Mouse (Mus musculus) MEL (cell line): Measurements from ENCODE around the gene Tmem29. TPM values are rescaled to one million over a fixed set of nuclear protein-coding genes. Genes with fewer than 3 reads are reported as not detected.
"Not testable (repeated sequence)": the region's sequence is repeated elsewhere in the genome, so short reads cannot be mapped to it uniquely, and the experiment has no call there.

Source experiments
- DNase-seq: peaks from one replicate; pipeline ENCODE4 v3.0.0; 2011; ENCODE audit warnings: low read depth, low spot score
- H3K27ac ChIP-seq: 2 replicates; pipeline ENCODE4 v1.5.1; 2012; ENCODE audit warnings: low read depth, mild to moderate bottlenecking, control low read depth, low read length, moderate library complexity; ENCODE audit not compliant: control insufficient read depth
- H3K27me3 ChIP-seq, 2 experiments: fragments of 150-350 bp in 1 of 2; sonication (generic) in 1 of 2; 2 replicates each; pipeline ENCODE4 v1.6.1; 2012; ENCODE audit warnings: low read length in 2 of 2, mild to moderate bottlenecking in 2 of 2, improper control_type of control experiment in 1 of 2, moderate library complexity in 1 of 2; ENCODE audit not compliant: insufficient read depth in 2 of 2, control insufficient read depth in 1 of 2
- H3K36me3 ChIP-seq, 2 experiments: 2 replicates each; pipeline ENCODE4 v1.6.1; 2012 to 2014; ENCODE audit warnings: low read length in 2 of 2, improper control_type of control experiment in 1 of 2, inconsistent platforms in 1 of 2, mild to moderate bottlenecking in 1 of 2; ENCODE audit not compliant: insufficient read depth in 2 of 2, control insufficient read depth in 1 of 2
- H3K4me1 ChIP-seq, 2 experiments: fragments of 150-350 bp in 1 of 2; sonication (generic) in 1 of 2; 2 replicates each; pipeline ENCODE4 v1.6.1; 2012; ENCODE audit warnings: low read length in 2 of 2, improper control_type of control experiment in 1 of 2, mild to moderate bottlenecking in 1 of 2; ENCODE audit not compliant: insufficient read depth in 2 of 2, control insufficient read depth in 1 of 2
- H3K4me3 ChIP-seq, 2 experiments: fragments of 150-350 bp in 1 of 2; sonication (generic) in 1 of 2; 2 replicates each; pipeline ENCODE4 v1.5.1; 2012; ENCODE audit warnings: low read depth in 2 of 2, low read length in 2 of 2, mild to moderate bottlenecking in 2 of 2, moderate library complexity in 2 of 2, control low read depth in 1 of 2, improper control_type of control experiment in 1 of 2; ENCODE audit not compliant: control insufficient read depth in 1 of 2, insufficient read depth in 1 of 2
- H3K79me2 ChIP-seq: 2 replicates; pipeline ENCODE4 v1.6.1; 2012; ENCODE audit warnings: mild to moderate bottlenecking, low read length, moderate library complexity; ENCODE audit not compliant: control insufficient read depth, poor library complexity, insufficient read depth
- H3K9ac ChIP-seq: 2 replicates; pipeline ENCODE4 v1.6.1; 2012; ENCODE audit warnings: low read depth, mild to moderate bottlenecking, control low read depth, low read length, moderate library complexity; ENCODE audit not compliant: control insufficient read depth, poor library complexity, severe bottlenecking
- H3K9me3 ChIP-seq: fragments of 150-350 bp; sonication (generic); replicated peaks from 2 replicates; pipeline ENCODE4 v1.6.1; 2012; ENCODE audit warnings: mild to moderate bottlenecking, low read length, improper control_type of control experiment, moderate library complexity; ENCODE audit not compliant: insufficient read depth
- BHLHE40 ChIP-seq: IDR thresholded peaks from 2 replicates; pipeline ENCODE4 v1.6.1; 2012; ENCODE audit warnings: low read depth, mild to moderate bottlenecking, inconsistent platforms, low read length, improper control_type of control experiment, borderline replicate concordance
- CHD1 ChIP-seq: IDR thresholded peaks from 2 replicates; pipeline ENCODE4 v1.6.1; 2012; ENCODE audit warnings: low read depth, mild to moderate bottlenecking, inconsistent platforms, low read length, improper control_type of control experiment
- CTCF ChIP-seq, 3 experiments: IDR thresholded peaks in 2 of 3; conservative IDR thresholded peaks in 1 of 3; 2 replicates each; pipeline ENCODE4 v1.5.1; 2011 to 2012; ENCODE audit warnings: low read length in 3 of 3, low read depth in 2 of 3, mild to moderate bottlenecking in 2 of 3, improper control_type of control experiment in 1 of 3, inconsistent platforms in 1 of 3, mixed read lengths in 1 of 3, moderate library complexity in 1 of 3; ENCODE audit not compliant: control insufficient read depth in 1 of 3, insufficient read depth in 1 of 3, poor library complexity in 1 of 3, severe bottlenecking in 1 of 3
- E2F4 ChIP-seq: IDR thresholded peaks from 2 replicates; pipeline ENCODE4 v1.6.1; 2011; ENCODE audit warnings: low read depth, low read length, improper control_type of control experiment, borderline replicate concordance
- ELF1 ChIP-seq: IDR thresholded peaks from 2 replicates; pipeline ENCODE4 v1.6.1; 2014; ENCODE audit warnings: low read depth, mild to moderate bottlenecking, inconsistent platforms, low read length, improper control_type of control experiment, moderate library complexity
- EP300 ChIP-seq, 2 experiments: IDR thresholded peaks; 2 replicates each; pipeline ENCODE4 v1.6.1; 2011; ENCODE audit warnings: improper control_type of control experiment in 2 of 2, low read length in 2 of 2, low read depth in 1 of 2, mild to moderate bottlenecking in 1 of 2
- HCFC1 ChIP-seq: IDR thresholded peaks from 2 replicates; pipeline ENCODE4 v1.6.1; 2012; ENCODE audit warnings: low read depth, mild to moderate bottlenecking, inconsistent platforms, low read length, improper control_type of control experiment, moderate library complexity
- JUND ChIP-seq: IDR thresholded peaks from 2 replicates; pipeline ENCODE4 v1.6.1; 2011; ENCODE audit warnings: low read depth, mild to moderate bottlenecking, improper control_type of control experiment, low read length
- KAT2A ChIP-seq: conservative IDR thresholded peaks from 2 replicates; pipeline ENCODE4 v1.6.1; 2012; ENCODE audit warnings: low read depth, low read length, improper control_type of control experiment, inconsistent platforms
- MAFK ChIP-seq: IDR thresholded peaks from 2 replicates; pipeline ENCODE4 v1.6.1; 2011; ENCODE audit warnings: low read depth, mild to moderate bottlenecking, low read length, improper control_type of control experiment, borderline replicate concordance
- MAX ChIP-seq: IDR thresholded peaks from 2 replicates; pipeline ENCODE4 v1.6.1; 2011; ENCODE audit warnings: low read length, improper control_type of control experiment
- MAZ ChIP-seq: IDR thresholded peaks from 2 replicates; pipeline ENCODE4 v1.6.1; 2012; ENCODE audit warnings: low read depth, mild to moderate bottlenecking, inconsistent platforms, low read length, improper control_type of control experiment
- MEF2A ChIP-seq: IDR thresholded peaks from 2 replicates; pipeline ENCODE4 v1.6.1; 2014; ENCODE audit warnings: low read depth, mild to moderate bottlenecking, inconsistent platforms, low read length, improper control_type of control experiment; ENCODE audit not compliant: poor library complexity, insufficient replicate concordance, severe bottlenecking; ENCODE audit errors: extremely low read depth
- MYB ChIP-seq: IDR thresholded peaks from 2 replicates; pipeline ENCODE4 v1.6.1; 2011; ENCODE audit warnings: mild to moderate bottlenecking, low read depth, low read length, improper control_type of control experiment
- NELFE ChIP-seq: IDR thresholded peaks from 2 replicates; pipeline ENCODE4 v1.6.1; 2011; ENCODE audit warnings: low read depth, low read length, improper control_type of control experiment
- NRF1 ChIP-seq: IDR thresholded peaks from 2 replicates; pipeline ENCODE4 v1.6.1; 2014; ENCODE audit warnings: low read depth, mild to moderate bottlenecking, inconsistent platforms, low read length, improper control_type of control experiment, moderate library complexity; ENCODE audit not compliant: poor library complexity, insufficient read depth, severe bottlenecking
- POLR2A ChIP-seq, 2 experiments: IDR thresholded peaks; 2 replicates each; pipeline ENCODE4 v1.6.1; 2011 to 2012; ENCODE audit warnings: low read length in 2 of 2, mild to moderate bottlenecking in 2 of 2, control low read depth in 1 of 2, improper control_type of control experiment in 1 of 2, low read depth in 1 of 2, moderate library complexity in 1 of 2; ENCODE audit not compliant: control insufficient read depth in 1 of 2, insufficient read depth in 1 of 2, poor library complexity in 1 of 2
- RAD21 ChIP-seq: IDR thresholded peaks from 2 replicates; pipeline ENCODE4 v1.6.1; 2011; ENCODE audit warnings: mild to moderate bottlenecking, low read depth, low read length, improper control_type of control experiment
- TCF12 ChIP-seq: IDR thresholded peaks from 2 replicates; pipeline ENCODE4 v1.6.1; 2014; ENCODE audit warnings: low read depth, mild to moderate bottlenecking, inconsistent platforms, low read length, improper control_type of control experiment, moderate library complexity
- ZC3H11A ChIP-seq: IDR thresholded peaks from 2 replicates; pipeline ENCODE4 v1.6.1; 2012; ENCODE audit warnings: low read depth, mild to moderate bottlenecking, inconsistent platforms, low read length, improper control_type of control experiment
- ZNF384 ChIP-seq: IDR thresholded peaks from 2 replicates; pipeline ENCODE4 v1.6.1; 2012; ENCODE audit warnings: low read depth, mild to moderate bottlenecking, inconsistent platforms, low read length, improper control_type of control experiment
- polyA plus RNA-seq, 2 experiments: library from polyadenylated mRNA; stranded (reverse) in 1 of 2; unstranded in 1 of 2; fragments of >175 nt in 1 of 2; fragments of >200 nt in 1 of 2; gene quantifications; 2 replicates each; pipeline versions ENCODE4 v1.2.1 to v1.2.4; 2012; ENCODE audit warnings: low replicate concordance in 2 of 2, low read depth in 1 of 2; ENCODE audit not compliant: insufficient read length in 2 of 2, insufficient read depth in 1 of 2, missing spikeins in 1 of 2
- total RNA-seq: library from RNA; depleted of rRNA; stranded (reverse); fragments of 300-350 nt; gene quantifications from 2 replicates; pipeline ENCODE4 v1.2.3, GENCODE M21; 2012

Gene Tmem29
- total and polyA plus RNA-seq, 3 experiments, result 37.1 to 66.5 TPM; not detected in 1

GRCm38 (mm10) chrX:150458766-150459350 is at the start of gene Tmem29 (continued):
- TF ChIP-seq HCFC1 (peak; percentile 91), EP300 (IDR thresholded peaks at IDR 0.05; ENCODE audit: low read depth in 1 of 2, low read length in 2 of 2) (peak; percentile 80 to 84), CHD1 (no peak)

GRCm38 (mm10) chrX:150508696-150509095 is 49.7 kb upstream of the Tmem29 start:
- H3K27me3 ChIP-seq, result no peaks in the 10 kb centered on the region
- peak; percentile 25 for DNase-seq

GRCm38 (mm10) chrX:150487811-150488210 is 28.9 kb upstream of the Tmem29 start:
- not testable (repeated sequence) for H3K9ac ChIP-seq, H3K27me3 ChIP-seq, H3K4me3 ChIP-seq, DNase-seq, H3K79me2 ChIP-seq, H3K27ac ChIP-seq, H3K4me1 ChIP-seq, H3K36me3 ChIP-seq, H3K9me3 ChIP-seq

More at GRCm38 (mm10) chrX:150508696-150509095, 49.7 kb upstream of the Tmem29 start:
- H3K9me3 ChIP-seq, result no peaks in the 10 kb centered on the region
- H3K79me2 ChIP-seq, result no peaks in the 10 kb centered on the region
- H3K4me3 ChIP-seq, result no peak overlapping the region
- no peak overlapping the region for H3K9ac ChIP-seq
- H3K36me3 ChIP-seq, result peaks cover 0 to 17% of the 10 kb centered on the region in 2 experiments; a peak in 2 of 4 replicates
- H3K4me1 ChIP-seq, result peaks cover 0 to 6% of the 10 kb centered on the region in 2 experiments; a peak in 2 of 4 replicates
- H3K27ac ChIP-seq, result no peak overlapping the region
- TF ChIP-seq TCF12 (no peak), MAX (no peak), ELF1 (no peak), ZC3H11A (no peak), NRF1 (no peak), CTCF (IDR thresholded peaks at IDR 0.05 in 2 of 3, conservative IDR thresholded peaks at IDR 0.05 in 1 of 3; ENCODE audit: control insufficient read depth in 1 of 3, insufficient read depth in 1 of 3, low read depth in 2 of 3, low read length in 3 of 3, poor library complexity in 1 of 3, severe bottlenecking in 1 of 3) (no peak), KAT2A (no peak), RAD21 (no peak), JUND (no peak), MAFK (no peak), MYB (no peak), EP300 (IDR thresholded peaks at IDR 0.05; ENCODE audit: low read depth in 1 of 2, low read length in 2 of 2) (no peak), MEF2A (no peak), E2F4 (no peak), BHLHE40 (no peak), ZNF384 (no peak), POLR2A (IDR thresholded peaks at IDR 0.05; ENCODE audit: control insufficient read depth in 1 of 2, insufficient read depth in 1 of 2, low read depth in 1 of 2, low read length in 2 of 2, poor library complexity in 1 of 2) (no peak), MAZ (no peak), NELFE (no peak)
